Mouse (Mus musculus): ENCODE results near the gene Get4. TPM values are rescaled to one million over a fixed set of nuclear protein-coding genes. Genes with fewer than 3 reads are reported as not detected.

Gene Get4
- total RNA-seq, 2 experiments from 2014 or later = 40.9 to 45.2 TPM

- no peak for DNase-seq (ENCODE audit: low spot score)
- intact Hi-C loops (cut with DNase I) = no loop called here
Observed at GRCm38 (mm10) chr5:139271994-139272554, 19.9 kb downstream of the Get4 start.

GRCm38 (mm10) chr5:139277287-139277686, 25.2 kb downstream of the Get4 start:
- intact Hi-C loops (cut with DNase I) = no loop called here
- DNase-seq (ENCODE audit: low spot score) = no peak

GRCm38 (mm10) chr5:139281373-139282112, 29.4 kb downstream of the Get4 start:
- DNase-seq (ENCODE audit: low spot score) = no peak
- intact Hi-C loops (cut with DNase I) = loop anchor here (2.0 kb wide), 2 partner anchors 43 to 223 kb away; partner anchors contain the start of gene Adap1

- intact Hi-C loops (cut with DNase I) = loop anchor here (2.0 kb wide), 2 partner anchors 43 to 223 kb away; partner anchors contain the start of gene Adap1
- DNase-seq (ENCODE audit: low spot score) = peak; percentile 55
Observed at GRCm38 (mm10) chr5:139282191-139282590, 30.1 kb downstream of the Get4 start.

GRCm38 (mm10) chr5:139283460-139284180, 31.5 kb downstream of the Get4 start:
- no peak for DNase-seq (ENCODE audit: low spot score)
- intact Hi-C loops (cut with DNase I) = loop anchor here (2.0 kb wide), 2 partner anchors 41 to 221 kb away; partner anchors contain the start of gene Adap1

- no peak for DNase-seq (ENCODE audit: low spot score)
- intact Hi-C loops (cut with DNase I) = no loop called here
Observed at GRCm38 (mm10) chr5:139285383-139286067, 33.4 kb downstream of the Get4 start.

- intact Hi-C loops (cut with DNase I) = no loop called here
Observed at GRCm38 (mm10) chr5:139286142-139286941, 34.2 kb downstream of the Get4 start.

GRCm38 (mm10) chr5:139287099-139287498, 35.0 kb downstream of the Get4 start:
- DNase-seq (ENCODE audit: low spot score) = no peak
- intact Hi-C loops (cut with DNase I) = no loop called here

More at GRCm38 (mm10) chr5:139286142-139286941, 34.2 kb downstream of the Get4 start:
- no peak for DNase-seq (ENCODE audit: low spot score)

GRCm38 (mm10) chr5:139287787-139288186, 35.7 kb downstream of the Get4 start:
- no peak for DNase-seq (ENCODE audit: low spot score)
- intact Hi-C loops (cut with DNase I) = no loop called here

GRCm38 (mm10) chr5:139288591-139288990, 36.5 kb downstream of the Get4 start:
- intact Hi-C loops (cut with DNase I) = no loop called here
- DNase-seq (ENCODE audit: low spot score) = no peak

- intact Hi-C loops (cut with DNase I) = no loop called here
- no peak for DNase-seq (ENCODE audit: low spot score)
Observed at GRCm38 (mm10) chr5:139290467-139291259, 38.5 kb downstream of the Get4 start.

- intact Hi-C loops (cut with DNase I) = no loop called here
- no peak for DNase-seq (ENCODE audit: low spot score)
Observed at GRCm38 (mm10) chr5:139291811-139292560, 39.9 kb downstream of the Get4 start.

GRCm38 (mm10) chr5:139294089-139294488, 42.0 kb downstream of the Get4 start:
- no peak for DNase-seq (ENCODE audit: low spot score)
- intact Hi-C loops (cut with DNase I) = no loop called here

GRCm38 (mm10) chr5:139297092-139297491, 45.0 kb downstream of the Get4 start:
- no peak for DNase-seq (ENCODE audit: low spot score)
- intact Hi-C loops (cut with DNase I) = no loop called here

GRCm38 (mm10) chr5:139297745-139298144, 45.6 kb downstream of the Get4 start:
- no peak for DNase-seq (ENCODE audit: low spot score)
- intact Hi-C loops (cut with DNase I) = no loop called here

GRCm38 (mm10) chr5:139302101-139302500, 50.0 kb downstream of the Get4 start:
- DNase-seq (ENCODE audit: low spot score) = no peak
- intact Hi-C loops (cut with DNase I) = no loop called here

GRCm38 (mm10) chr5:139303646-139304061, 51.5 kb downstream of the Get4 start:
- intact Hi-C loops (cut with DNase I) = no loop called here
- DNase-seq (ENCODE audit: low spot score) = no peak

- intact Hi-C loops (cut with DNase I) = no loop called here
- no peak for DNase-seq (ENCODE audit: low spot score)
Observed at GRCm38 (mm10) chr5:139309946-139310345, 57.8 kb downstream of the Get4 start.
